Mouse (Mus musculus) lung, adult 18-20 months (tissue): ENCODE results near the gene Pacsin2.
"Not testable (repeated sequence)": the region's sequence is repeated elsewhere in the genome, so short reads cannot be mapped to it uniquely, and the experiment has no call there.

ENCODE experiments used
- DNase-seq, 2 experiments: peaks; one replicate each; pipeline ENCODE4 v3.0.0; 2022; ENCODE audit warnings: mixed read lengths in 2 of 2

The Pacsin2 gene

DNA sequence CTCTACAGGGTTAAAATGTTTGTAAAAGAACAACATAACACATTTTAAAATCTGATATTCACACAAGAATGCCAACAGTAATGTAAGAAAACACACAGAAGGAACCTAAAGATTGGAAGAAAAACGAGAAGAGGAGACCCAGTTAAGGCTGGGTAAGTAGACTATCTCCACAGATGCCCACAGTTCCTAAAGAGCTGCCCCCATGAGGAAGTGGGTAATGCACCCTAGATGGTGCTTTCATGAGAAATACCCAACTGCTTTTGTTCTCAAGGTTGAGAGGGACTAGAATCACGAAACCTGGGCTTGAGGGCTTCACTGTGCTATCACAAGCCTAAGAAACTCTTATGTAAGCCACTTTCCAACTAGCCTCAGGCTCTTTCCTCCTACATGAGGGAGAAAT lies 44.8 kb downstream of the Pacsin2 start:
- DNase-seq: no peak

DNA sequence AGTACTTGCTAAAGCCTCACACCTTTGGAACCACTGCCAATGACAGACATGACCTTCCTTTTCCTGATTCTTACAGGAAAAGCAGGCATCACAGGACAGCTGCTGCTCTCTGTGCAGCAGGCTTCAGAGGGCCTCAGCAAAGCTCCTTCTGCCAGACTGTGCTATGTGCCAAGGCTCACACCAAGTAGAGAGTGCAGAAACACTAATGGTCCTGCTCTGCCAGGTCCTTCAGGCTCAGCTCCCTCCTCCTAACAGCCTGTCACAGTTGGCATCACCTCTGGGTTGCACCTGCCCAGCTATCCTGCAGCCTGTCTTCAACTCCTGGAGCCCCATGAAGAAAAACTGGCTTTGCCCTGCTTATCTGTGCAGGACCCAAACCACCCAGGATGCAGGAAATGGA lies 45.7 kb downstream of the Pacsin2 start:
- DNase-seq: no peak

DNA sequence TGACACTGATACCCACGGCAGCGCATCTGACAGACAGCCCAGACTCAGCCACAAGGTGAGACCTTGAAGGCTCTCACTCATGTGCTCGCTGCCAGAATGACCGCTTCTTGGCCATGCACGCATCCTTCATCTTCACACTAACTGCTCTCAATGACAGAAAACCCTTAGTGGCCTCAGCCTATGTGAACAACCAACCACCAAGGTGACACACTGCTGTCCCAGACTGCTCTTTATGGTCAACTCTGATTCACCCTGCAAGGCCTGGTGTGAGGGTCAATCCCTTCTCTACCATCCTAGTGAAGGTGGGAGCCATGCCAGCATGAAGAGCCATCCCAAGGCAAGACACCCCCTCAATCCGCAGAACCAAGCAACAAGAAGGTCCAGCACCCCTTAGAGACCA lies 46.5 kb downstream of the Pacsin2 start:
- no peak for DNase-seq

DNA sequence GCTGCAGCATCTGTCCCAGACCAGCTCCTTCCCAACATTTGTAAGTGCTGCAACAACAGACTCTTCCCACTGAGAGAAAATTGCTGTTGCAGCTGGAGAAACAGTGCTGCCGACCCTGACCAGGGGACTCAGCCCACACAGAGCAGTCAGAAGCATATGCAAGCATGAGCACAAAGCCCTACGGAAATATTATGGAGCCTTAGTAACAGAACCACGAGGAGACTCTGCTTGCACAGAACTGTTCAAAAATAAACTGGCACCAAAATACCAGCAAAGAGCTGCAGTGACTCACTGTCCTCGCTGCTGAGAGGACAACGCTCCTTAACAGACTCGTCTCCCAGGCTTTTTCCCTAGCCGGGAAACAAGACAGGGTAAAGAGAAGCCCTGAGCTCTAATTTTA lies 47.0 kb downstream of the Pacsin2 start:
- DNase-seq: no peak

DNA sequence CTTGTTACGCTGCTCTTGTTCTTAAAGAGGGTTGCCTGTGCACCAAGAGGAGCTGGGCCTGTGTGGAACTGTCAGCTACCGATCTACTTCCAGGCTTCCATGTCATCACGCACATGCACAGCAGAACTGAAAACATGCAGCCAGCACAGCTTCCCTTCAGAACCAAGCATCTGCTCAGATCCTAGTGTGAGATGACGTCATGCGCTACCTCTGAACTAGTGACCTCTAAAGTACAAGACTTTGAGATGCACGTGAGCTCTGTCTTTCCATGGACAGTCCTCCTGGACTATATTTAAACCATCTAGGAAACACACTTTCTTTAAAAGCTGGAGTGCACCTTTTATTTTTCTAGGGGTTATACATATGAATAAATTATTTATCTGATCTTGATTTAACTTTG lies 49.0 kb downstream of the Pacsin2 start:
- no peak for DNase-seq

DNA sequence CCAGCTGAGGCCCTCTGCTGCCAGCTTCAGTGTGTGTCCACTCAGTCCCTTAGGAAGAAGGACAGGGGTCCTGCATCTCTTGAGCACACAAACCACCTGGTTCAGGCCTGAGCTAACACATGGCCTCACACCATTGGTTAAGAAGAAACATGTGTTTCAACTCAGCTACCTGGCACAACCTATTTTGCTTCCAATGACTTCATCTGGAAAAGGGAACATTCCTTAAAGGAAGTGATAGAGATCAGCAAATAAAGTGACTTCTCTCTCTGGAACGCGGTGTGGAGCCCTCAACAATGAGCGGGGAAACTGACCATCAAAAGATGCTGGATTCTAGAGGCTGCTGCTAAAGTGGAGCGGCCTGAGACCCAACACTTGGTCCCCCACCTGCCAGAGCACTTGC lies 52.8 kb downstream of the Pacsin2 start:
- peak in 1 of 2 experiments; percentile 48 for DNase-seq

DNA sequence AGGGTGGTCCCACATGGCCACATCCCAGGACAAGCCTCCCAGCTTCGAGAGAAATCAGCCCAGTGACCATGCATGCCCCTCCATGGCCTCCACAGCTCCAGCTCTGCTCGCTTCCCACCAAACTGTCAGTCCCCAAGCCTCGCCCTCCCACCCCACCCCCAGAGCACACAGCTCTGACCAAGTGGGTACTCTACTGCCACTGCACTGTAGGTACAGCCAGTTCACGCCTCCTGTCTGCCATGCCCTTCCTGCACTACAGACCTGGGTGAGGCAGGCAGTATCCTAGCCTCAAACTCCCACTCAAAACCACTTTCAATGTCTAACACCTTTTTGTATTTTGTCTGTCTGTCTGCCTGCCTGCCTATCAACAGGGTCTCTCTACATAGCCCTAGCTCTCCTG lies 53.7 kb downstream of the Pacsin2 start:
- no peak for DNase-seq

DNA sequence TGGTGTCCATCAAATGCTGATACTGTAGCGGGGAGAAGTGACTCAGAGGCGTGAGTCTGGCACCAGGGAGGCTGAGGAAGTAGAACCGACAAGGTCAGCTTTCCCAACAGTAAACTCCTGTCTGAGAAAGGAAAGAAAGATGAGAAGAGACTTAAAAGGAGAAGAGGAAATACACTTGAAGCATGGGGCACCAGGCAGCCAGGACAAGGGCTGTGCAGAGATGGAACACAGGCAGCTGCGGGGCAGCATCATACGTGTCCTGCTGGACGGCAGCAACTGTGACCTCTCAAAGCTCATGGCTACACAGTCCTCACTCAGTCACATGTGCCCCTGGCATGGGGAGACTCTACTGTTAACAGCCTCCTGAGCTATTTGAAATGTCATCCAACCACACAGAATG lies 54.1 kb downstream of the Pacsin2 start:
- DNase-seq: no peak

DNA sequence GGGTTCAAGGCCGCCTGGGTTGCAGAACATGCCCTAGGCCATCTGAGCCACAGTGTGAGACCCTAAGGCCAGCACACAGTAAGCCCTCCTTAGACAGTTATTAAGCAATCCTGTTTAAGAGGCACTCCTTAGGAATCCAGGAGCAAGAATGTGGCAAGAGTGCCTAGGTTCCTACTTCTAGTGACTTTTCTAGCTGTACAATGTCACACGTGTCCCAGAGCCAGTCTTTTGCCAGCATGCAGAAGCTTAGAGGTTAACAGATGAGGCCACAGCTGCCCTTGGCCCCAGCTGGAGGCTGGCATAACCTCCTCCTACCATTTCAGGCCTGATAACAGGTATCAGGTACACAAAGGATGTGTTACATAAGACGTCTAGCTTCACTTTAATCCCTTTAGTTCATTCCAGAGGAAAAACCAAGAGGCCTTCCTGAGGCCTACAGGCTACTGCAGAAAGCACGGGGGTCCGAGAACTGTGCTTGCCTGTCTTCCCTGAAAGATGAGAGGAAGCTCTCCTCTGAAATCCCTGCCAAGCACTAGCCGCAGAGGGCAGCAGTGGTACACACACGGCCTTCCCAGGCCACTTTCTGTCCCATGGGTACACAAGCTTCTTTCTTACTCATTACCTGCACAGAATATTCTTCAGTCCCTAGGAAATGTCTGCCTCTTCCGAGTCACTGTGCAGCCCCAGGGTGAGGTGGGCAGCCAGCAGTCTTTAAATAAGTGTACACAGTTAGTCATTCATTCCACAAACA lies 55.5 kb downstream of the Pacsin2 start:
- peak; percentile 57 to 71 for DNase-seq

DNA sequence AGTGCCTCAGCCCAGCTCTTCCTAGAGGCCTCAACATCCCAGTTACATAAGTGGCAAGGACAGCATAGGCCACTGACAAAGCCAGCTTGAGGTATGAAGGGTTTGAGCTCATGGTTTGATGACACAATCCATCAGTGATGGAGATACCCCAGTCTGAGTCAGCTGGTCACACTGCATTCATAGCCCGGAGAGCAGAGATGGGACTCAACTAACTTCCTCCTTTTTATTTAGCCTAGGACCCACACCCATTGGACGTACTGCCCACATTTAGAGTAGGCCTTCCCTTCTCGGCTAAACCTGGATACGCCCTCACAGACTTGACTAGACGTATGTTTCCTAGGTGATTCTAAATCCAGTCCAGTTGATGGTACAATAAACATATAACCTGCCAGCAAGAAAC lies 56.2 kb downstream of the Pacsin2 start:
- peak in 1 of 2 experiments; percentile 50 for DNase-seq

DNA sequence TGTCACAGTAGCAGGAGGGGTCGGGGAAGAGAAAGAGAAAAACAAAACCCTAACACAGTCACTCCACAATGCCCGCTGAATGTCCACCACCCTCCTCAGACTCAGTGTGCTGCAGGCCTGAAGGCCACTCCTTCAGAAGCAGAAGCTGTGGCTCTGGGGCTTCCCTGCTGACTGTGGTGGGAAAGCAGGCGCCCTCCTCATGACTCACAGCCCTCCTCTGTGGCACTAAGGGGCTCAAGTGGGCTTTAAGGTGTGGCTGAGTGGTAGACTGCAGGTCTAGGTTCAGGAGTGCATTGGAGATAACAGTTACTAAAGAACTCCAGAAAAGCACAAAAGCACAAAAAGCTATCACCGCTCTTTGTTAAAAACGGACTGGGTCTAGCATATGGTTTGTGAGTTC lies 56.9 kb downstream of the Pacsin2 start:
- peak in 1 of 2 experiments; percentile 41 for DNase-seq

DNA sequence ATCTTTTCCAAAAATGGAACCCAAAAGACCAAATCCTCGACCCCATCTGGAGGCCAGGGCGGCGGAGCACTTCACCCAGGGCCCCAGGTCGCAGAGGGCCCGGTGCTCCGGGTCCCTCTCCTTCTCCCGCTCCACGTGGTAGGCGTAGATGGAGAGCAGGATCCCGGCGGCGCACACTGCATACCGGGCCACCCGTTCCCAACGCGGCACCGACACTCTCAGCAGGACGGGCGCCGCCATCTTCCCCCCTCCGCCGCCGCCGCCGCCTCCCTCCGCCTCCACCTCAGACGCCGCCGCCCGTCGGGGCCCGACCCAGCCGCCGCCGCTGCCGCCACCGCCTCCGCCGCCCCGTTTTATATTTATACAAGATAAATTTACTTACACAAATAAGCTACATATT lies 58.5 kb downstream of the Pacsin2 start:
- not testable (repeated sequence) for DNase-seq

DNA sequence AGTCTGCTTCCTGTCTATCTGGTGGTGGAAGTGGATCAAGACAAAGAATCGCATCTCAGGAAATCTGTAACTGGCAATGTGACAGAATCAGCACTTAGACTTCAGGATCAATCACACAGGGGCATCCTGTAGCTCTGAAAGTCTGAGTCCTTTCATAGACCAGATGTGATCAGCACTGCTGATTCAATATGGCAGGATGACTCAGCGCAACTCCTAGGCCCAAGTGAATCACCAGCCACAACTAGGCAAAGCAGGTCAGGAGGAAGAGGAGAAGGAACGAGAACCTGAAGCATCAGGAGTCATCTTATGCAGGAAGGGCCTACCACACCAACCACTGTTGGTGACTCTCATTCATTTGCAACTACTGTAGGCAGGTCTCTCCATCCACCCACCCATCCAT lies 60.4 kb downstream of the Pacsin2 start:
- no peak for DNase-seq

DNA sequence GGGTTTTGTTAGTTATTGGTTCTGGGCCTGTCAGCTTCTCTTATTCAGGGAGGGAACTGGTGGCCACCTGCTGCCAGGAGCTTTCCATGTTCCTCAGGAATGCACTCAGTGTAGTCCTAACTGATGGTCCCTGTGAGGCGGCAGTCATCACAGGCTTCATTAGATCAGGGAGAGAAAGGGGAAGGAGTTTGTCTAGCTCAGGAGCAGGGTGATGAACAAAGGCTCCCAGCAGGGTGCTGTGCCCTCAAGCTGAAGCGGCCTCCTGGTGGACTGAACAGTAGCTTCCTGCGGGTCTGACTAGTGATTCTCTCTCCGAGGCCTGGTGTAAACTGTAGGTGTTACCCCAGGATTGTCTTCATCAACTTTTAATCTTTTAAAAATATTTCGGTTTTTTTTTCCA lies 61.4 kb downstream of the Pacsin2 start:
- no peak for DNase-seq

DNA sequence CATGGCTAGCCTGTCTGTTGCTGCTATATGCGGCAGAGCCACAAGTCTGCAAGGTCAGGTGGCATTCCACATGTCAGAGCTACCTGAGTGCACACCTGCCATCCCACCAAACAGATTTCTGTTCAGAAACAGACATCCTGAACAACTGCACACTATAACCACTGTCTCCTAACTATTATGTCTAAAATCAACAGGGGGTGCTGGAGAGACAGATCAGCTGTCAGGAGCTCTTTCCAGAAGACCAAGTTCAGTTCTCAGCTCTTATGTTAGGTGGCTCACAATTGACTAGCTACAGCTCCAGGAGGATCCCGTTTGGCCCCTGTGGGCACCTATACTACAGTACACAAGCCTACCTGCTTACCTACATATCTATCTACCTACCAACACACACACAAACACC lies 71.7 kb downstream of the Pacsin2 start:
- DNase-seq: no peak

DNA sequence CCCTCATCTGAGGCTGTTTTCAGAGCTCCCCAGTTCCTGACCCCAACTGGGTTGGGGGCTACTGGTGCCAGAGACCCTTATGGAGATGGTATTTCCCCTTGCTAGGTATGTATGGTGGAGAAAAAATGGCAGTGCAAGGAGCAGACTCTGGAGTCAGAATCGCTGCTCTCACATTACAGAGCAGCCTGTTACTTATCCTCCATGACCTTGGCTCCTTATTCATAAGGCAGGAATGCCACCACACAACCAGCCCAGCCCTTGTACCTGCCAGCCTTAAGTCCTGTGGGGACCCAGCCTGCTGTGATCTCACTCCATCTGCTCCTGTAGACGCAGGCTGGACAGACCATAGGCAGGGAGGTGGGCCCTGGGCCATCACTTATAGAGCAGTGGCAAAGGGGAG lies 76.5 kb downstream of the Pacsin2 start:
- DNase-seq: no peak

DNA sequence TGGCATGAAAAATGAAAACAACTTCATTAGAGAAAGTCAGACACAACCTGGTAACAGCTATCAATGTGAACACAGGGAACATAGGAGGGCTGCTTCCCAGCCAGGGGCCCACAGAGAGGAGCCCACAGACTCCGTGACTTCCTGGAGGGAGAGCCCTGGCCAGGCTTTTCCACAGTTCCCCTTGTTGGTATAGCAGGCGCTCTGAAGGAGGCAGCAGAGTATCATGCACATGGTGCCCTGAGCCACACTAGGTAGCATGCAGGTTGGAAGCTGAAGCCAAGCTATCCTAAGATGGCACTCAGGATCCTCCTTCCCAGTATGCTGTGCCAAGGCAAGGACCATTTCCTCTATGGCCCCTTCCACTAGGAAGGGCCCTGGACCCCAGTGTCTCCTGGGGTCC lies 80.8 kb downstream of the Pacsin2 start:
- no peak for DNase-seq

DNA sequence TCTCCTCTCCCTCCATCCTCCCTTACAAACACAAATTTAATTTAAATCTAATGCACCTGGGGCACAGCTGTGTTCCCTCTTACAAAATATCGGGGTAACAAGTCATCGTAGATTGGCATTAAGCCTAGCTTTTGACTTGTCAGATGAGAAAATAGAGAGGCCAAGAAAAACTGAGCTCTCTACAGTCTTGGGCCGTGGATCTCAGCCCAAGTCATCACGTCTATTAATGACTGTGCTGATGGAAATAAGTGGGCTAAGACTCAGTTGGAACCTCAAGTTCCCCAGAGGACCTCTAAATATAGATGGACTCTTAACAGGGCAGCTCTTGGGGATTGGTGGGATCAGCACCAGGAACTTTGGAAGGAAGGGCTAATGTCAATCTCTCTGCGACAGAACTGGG lies 81.3 kb downstream of the Pacsin2 start:
- no peak for DNase-seq

DNA sequence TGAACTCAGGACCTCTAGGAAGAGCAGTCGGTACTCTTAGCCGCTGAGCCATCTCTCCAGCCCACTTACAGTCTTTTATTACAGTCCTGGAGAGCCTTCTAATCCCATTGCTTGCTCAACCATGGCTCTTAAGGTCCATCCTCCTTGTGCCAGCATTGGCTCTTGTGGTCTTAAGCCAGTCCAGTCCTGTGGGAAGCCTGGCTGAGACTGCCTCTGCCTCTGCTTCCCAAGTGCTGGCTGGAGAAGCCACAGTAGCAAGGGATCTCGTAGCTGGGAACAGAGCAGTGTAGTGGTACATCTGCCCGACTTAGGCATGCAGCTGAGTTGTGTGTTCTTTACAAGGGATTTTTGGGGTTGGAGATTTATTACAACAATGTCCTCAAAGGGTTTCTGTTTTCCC lies 81.9 kb downstream of the Pacsin2 start:
- no peak for DNase-seq

DNA sequence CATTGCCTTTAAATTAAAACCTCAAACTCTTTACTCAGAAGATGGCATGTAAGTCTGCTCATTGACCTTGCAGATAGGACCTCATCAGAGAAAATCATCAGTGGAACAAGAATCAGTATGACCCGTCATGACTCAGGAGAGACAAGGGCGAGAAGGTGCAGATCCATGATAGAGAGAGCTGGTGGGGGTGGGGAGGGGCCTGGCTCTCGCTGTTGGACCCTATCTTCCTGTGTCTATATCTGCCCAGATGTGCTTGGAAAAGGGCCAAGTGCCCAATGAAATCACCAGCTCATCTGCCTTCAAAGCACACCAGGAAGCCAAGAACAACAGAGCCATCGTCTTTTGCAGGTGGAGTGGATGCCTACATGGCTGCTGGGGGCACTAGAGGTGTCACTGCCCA lies 87.3 kb downstream of the Pacsin2 start:
- no peak for DNase-seq

DNA sequence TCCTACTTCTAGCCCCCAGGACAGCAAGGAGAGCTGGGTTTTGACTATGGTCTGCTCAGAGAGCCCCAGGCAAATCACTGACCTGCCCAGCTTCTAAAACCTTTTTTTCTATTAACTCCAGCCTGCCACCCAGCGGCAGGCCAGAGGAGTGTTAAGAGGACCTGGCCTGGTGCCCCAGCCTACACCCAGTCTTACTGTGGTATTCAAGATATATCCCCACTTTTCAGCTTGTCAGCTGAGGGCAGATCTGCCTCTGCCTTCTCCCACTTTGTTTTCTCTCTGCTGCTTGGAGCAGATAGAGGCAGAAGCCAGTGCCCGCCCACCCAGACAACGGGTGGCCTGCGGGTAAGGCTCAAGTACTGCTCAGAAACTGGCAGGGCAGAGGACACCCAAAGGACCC lies 89.3 kb downstream of the Pacsin2 start:
- peak; percentile 74 to 82 for DNase-seq

DNA sequence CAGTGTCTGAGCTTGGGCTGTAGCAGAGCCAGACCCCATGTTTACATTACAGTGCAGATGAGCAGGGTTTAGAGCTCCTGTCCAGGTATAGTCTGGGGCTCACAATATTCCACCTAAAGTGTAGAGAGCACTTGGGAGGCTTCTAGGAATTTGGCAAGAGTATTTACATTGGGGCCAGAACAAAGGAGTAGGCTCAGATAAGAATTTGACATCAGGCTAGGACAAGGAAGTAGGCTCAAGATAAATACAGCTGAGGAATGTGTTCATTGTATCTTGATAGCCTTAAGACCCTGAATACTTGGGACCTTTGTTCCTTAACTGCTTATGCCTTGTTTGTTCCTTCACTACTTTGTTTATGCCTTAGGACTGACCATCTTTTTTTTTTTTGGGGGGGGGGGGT lies 90.3 kb downstream of the Pacsin2 start:
- DNase-seq: no peak

DNA sequence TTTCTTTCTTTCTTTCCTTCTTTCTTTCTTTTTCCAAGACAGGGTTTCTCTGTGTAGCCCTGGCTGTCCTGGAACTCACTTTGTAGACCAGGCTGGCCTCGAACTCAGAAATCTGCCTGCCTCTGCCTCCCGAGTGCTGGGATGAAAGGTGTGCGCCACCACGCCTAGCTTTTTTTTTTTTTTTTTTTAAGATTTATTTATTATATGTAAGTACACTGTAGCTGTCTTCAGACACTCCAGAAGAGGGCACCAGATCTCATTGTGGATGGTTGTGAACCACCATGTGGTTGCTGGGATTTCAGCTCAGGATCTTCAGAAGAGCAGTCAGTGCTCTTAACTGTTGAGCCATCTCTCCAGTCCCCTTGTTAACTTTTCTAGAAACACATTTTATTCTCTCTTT lies 95.7 kb downstream of the Pacsin2 start:
- not testable (repeated sequence) for DNase-seq

DNA sequence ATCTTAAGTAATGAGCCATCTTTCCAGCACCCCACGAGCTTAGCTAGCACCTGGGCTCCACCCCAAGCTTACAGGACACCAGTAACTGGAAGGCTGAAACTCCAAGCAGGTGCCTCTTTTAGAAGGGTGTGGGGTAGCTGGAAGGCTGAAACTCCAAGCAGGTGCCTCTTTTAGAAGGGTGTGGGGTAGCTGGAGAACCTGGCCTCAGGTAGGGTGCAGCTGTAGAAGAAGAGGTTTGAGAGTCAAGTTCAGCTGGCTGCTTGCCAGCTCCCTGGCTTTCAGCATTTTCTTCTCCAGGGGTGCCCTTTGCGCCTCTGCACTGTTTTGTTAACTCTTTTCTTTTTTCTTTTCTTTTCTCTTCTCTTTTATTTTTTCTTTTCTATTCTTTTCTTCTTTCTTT lies 96.1 kb downstream of the Pacsin2 start:
- peak; percentile 38 to 39 for DNase-seq

DNA sequence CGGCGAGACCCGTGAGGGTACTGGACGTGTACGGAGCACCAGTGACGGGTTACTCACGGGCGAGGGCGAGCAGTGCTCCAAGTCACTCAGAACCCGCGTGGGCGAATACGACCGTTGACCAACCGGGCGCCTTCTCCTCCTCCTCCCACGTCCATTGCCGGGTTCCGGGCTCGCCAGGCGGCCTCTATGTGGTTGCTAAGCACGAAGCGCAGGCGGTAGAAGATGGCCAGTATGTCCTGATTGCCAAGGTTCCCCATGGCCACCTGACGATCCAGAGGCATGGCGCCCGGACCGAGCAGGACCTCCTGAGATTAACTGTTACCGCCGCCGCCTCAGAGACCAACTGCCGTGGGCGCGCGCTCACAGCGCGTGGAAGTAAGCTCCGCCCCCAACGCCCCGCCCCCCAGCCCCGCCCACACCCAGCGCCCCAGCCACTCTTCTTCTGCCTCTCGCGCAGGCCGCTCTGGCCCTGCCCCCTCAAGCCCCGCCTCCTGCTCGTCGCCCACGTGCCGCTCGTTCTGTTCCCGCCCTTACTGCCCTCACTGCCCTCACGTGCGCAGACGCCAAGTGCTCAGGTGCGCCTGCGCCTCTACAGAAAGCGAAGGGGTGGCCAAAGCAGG lies 97.4 kb downstream of the Pacsin2 start:
- peak; percentile 93 to 94 for DNase-seq
